Mouse (Mus musculus): ENCODE data around the gene Ttll11.

Ttll11 gene

GRCm38 (mm10) chr2:35965883-35966513 lies 13.7 kb downstream of the Ttll11 start:
- DNase-seq (ENCODE audit: low spot score in 2 of 2), result no peak

GRCm38 (mm10) chr2:35963280-35963679 lies 16.4 kb downstream of the Ttll11 start:
- DNase-seq (ENCODE audit: low spot score in 2 of 2), result no peak

GRCm38 (mm10) chr2:35961593-35962127 lies 18.1 kb downstream of the Ttll11 start:
- no peak for DNase-seq (ENCODE audit: low spot score in 2 of 2)

- no peak for DNase-seq (ENCODE audit: low spot score in 2 of 2)
Measured at GRCm38 (mm10) chr2:35957471-35958140, 22.1 kb downstream of the Ttll11 start.

GRCm38 (mm10) chr2:35955211-35955610 lies 24.5 kb downstream of the Ttll11 start:
- no peak for DNase-seq (ENCODE audit: low spot score in 2 of 2)

- DNase-seq (ENCODE audit: low spot score in 2 of 2), result no peak
Measured at GRCm38 (mm10) chr2:35952187-35952958, 27.3 kb downstream of the Ttll11 start.

GRCm38 (mm10) chr2:35944896-35945295 lies 34.8 kb downstream of the Ttll11 start:
- DNase-seq (ENCODE audit: low spot score in 2 of 2), result no peak

GRCm38 (mm10) chr2:35942960-35943359 lies 36.8 kb downstream of the Ttll11 start:
- no peak for DNase-seq (ENCODE audit: low spot score in 2 of 2)

- no peak for DNase-seq (ENCODE audit: low spot score in 2 of 2)
Measured at GRCm38 (mm10) chr2:35935045-35935444, 44.7 kb downstream of the Ttll11 start.

GRCm38 (mm10) chr2:35933116-35933515 lies 46.6 kb downstream of the Ttll11 start:
- no peak for DNase-seq (ENCODE audit: low spot score in 2 of 2)

- DNase-seq (ENCODE audit: low spot score in 2 of 2), result no peak
Measured at GRCm38 (mm10) chr2:35931619-35932018, 48.1 kb downstream of the Ttll11 start.

GRCm38 (mm10) chr2:35930498-35931149 lies 49.1 kb downstream of the Ttll11 start:
- peak; percentile 45 to 70 for DNase-seq (ENCODE audit: low spot score in 2 of 2)

- DNase-seq (ENCODE audit: low spot score in 2 of 2), result peak; percentile 28 to 59
Measured at GRCm38 (mm10) chr2:35928133-35928532, 51.6 kb downstream of the Ttll11 start.

- no peak for DNase-seq (ENCODE audit: low spot score in 2 of 2)
Measured at GRCm38 (mm10) chr2:35924947-35925346, 54.8 kb downstream of the Ttll11 start.

- DNase-seq (ENCODE audit: low spot score in 2 of 2), result no peak
Measured at GRCm38 (mm10) chr2:35922956-35923355, 56.8 kb downstream of the Ttll11 start.

- DNase-seq (ENCODE audit: low spot score in 2 of 2), result no peak
Measured at GRCm38 (mm10) chr2:35912090-35912489, 67.6 kb downstream of the Ttll11 start.

- DNase-seq (ENCODE audit: low spot score in 2 of 2), result no peak
Measured at GRCm38 (mm10) chr2:35911675-35912074, 68.0 kb downstream of the Ttll11 start.

- no peak for DNase-seq (ENCODE audit: low spot score in 2 of 2)
Measured at GRCm38 (mm10) chr2:35910740-35911139, 69.0 kb downstream of the Ttll11 start.

GRCm38 (mm10) chr2:35909353-35909752 lies 70.4 kb downstream of the Ttll11 start:
- no peak for DNase-seq (ENCODE audit: low spot score in 2 of 2)

GRCm38 (mm10) chr2:35907578-35907977 lies 72.1 kb downstream of the Ttll11 start:
- no peak for DNase-seq (ENCODE audit: low spot score in 2 of 2)

GRCm38 (mm10) chr2:35906174-35906798 lies 73.4 kb downstream of the Ttll11 start:
- peak; percentile 40 to 59 for DNase-seq (ENCODE audit: low spot score in 2 of 2)

Measured in right cerebral cortex, postnatal 36 days (tissue).